Mouse (Mus musculus) T-cell, adult 66 days (primary cell): ENCODE data around the gene Mgam. TPM values are rescaled to one million over a fixed set of nuclear protein-coding genes. Genes with fewer than 3 reads are reported as not detected.

ENCODE experiments used
- total RNA-seq, 2 experiments: library from RNA; stranded (reverse); gene quantifications; 3 replicates in 1 of 2; 4 replicates in 1 of 2; pipeline ENCODE4 v1.2.4; 2023

Mgam gene
- not detected for total RNA-seq

DNA sequence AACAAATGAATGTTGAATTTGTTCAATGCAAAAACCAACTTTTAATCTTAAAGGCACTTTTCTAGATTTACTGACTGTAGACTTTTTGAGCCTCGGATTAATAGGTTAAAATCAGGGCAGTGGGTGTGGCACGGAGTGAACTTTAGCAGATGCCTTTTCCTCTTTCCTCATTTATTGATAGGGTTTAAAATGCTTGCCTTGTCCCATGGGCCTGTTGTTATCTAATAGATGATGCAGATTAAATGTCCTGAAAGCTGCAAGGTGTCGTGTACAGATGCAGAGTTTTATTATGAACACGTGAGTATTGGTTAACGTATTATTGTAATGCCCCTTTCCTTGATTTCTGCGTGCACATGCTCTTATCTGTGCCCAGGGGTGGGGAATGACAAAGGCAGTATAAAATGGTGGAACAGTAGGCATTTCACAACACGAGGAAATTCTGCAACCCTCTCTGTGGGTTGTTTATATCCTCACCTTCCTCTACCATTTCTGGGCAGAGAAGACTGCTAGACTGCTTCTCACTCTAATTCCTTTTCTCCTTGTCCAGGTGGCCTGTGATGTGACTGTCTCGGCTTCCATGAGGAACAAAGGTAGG, at the start of gene Mgam:
TSS of gene Mgam (plus strand) at position 426 of the 595 bp plus-strand sequence.

DNA sequence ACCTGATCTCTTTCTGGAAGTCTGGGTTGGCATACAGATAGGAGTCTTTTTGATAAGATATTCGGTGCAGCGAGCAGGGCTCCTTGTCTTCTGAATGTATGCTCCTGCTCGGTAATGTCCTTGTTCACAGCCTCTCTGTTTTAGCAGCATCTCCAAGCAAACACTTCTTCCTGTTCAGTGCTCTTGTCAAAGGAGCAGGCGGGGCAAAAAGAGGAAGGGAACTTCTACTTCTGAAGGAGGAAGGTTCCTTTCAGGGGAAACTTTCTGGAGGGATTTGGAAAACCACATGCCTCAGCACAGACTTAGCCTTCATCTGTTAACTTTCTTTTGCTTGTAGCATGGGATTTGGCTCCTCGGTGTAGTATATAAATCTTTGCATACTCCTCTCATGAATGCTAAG, 43.0 kb upstream of the Mgam start, which contains the start of gene Clec5a:
TSS of gene Clec5a (minus strand) at position 177 of the 400 bp plus-strand sequence.

DNA sequence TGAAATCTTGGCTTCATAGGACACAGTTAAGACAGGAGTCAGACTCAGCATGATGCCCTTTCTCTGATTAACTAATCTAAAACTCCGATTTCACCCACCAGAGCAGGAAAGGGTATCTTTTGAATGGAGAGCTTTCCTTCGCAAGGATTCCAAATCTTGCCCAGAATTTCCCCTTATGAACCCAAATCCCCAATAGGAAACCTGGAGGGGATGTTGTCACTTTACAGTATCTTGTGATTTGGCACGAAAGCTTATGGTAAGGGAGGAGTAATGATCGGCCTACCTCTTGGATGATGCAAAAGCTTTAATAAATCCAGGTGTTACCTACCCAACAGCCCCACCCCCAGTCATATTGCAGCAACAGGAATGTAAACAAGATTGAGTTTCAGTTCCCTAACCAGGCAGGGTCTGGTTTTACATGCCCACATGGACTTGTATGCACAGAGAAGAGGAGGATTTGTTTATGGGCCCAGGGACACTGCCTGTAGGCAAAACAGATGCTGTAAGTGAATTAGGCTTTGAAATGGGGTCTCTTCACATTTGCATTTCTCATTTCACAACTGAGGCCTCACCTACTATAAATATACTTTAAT, 15.3 kb upstream of the Mgam start, which contains the start of gene Tas2r138:
TSS of gene Tas2r138 (minus strand) at position 51 of the 593 bp plus-strand sequence.

Other genes starting within 250 kb of the Mgam start
- 10 to 100 TPM; 20.5 to 21.9 TPM for gene E330009J07Rik, start 192.7 kb upstream of the Mgam start, total RNA-seq
- gene Wee2, start 189.7 kb upstream of the Mgam start, total RNA-seq, result not detected
- 10 to 100 TPM; 63.7 to 65.6 TPM for gene Ssbp1, start 157.5 kb upstream of the Mgam start, total RNA-seq
- under 1 TPM in 1 of 2 experiments, not detected in 1; 0.53 TPM for gene Tas2r137, start 137.6 kb upstream of the Mgam start, total RNA-seq
- not detected for gene Tas2r108, start 135.3 kb upstream of the Mgam start, total RNA-seq
- not detected for gene Prss37, start 109.3 kb upstream of the Mgam start, total RNA-seq
- not detected for gene Olfr461, start 73.8 kb upstream of the Mgam start, total RNA-seq
- not detected for gene Olfr460, start 59.3 kb upstream of the Mgam start, total RNA-seq
- gene Clec5a, start 43.0 kb upstream of the Mgam start, total RNA-seq, result not detected
- gene Tas2r138, start 15.5 kb upstream of the Mgam start, total RNA-seq, result not detected